Mouse (Mus musculus): ENCODE measurements at regions not wholly inside any gene's neighbourhood (a gene's known extent, or its start where the extent isn't known, plus 50 kb on each side); places are given as distances from the start of the nearest gene placed in this dataset.

DNA sequence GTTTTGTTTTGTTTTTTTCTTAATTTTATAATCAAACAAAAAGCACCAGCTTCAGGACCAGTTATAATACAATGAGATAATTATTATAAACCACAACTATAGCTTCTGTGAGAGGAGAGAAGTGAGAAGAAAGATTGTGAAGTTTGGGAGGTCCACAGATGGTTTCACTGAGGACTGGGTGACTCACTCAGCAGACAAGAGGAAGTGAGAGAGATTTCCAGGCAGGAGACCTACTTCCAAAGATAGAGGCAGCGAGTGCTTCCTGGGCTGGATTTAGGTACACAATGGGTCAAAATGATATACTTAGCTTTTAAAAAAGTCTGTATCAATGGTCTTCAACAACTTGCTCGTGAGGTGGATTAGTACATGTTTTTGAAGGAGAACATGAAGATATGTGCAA lies 152.6 kb downstream of the Etv1 start:
- Histone ChIP-seq H3K4me3 (replicated peaks in 1 of 3; ENCODE audit: low read depth in 2 of 3, low read length in 2 of 3, poor library complexity in 1 of 3) (no peak overlapping the region), H3K27me3 (replicated peaks) (no peaks in the 10 kb centered on the region), H3K9me3 (replicated peaks; ENCODE audit: low read length) (no peaks in the 10 kb centered on the region), H3K4me1 (ENCODE audit: control insufficient read depth in 1 of 2, insufficient read depth in 2 of 2) (peaks cover 2 to 26% of the 10 kb centered on the region in 2 experiments; a peak in 2 of 4 replicates), H3K9ac (ENCODE audit: insufficient read depth, low read depth) (no peak overlapping the region), H3K27ac (ENCODE audit: insufficient read depth, low read depth) (no peak overlapping the region), H3K79me2 (replicated peaks; ENCODE audit: control insufficient read depth, extremely low read depth, insufficient read depth, poor library complexity, severe bottlenecking) (no peaks in the 10 kb centered on the region), H3K4me2 (ENCODE audit: insufficient read depth, low read depth, poor library complexity, severe bottlenecking) (no peak overlapping the region), H3K36me3 (replicated peaks in 1 of 2; ENCODE audit: control insufficient read depth in 1 of 2, insufficient read depth in 1 of 2, low read length in 1 of 2) (no peaks in the 10 kb centered on the region)
- in situ Hi-C loops (cut with MboI; ENCODE audit: low pct_ligation_motif_present, low pct_unique_long_range_greater_than_20kb, low sequenced_read_pairs) (no loop called here), dilution Hi-C loops (cut with MboI; ENCODE audit: extremely low pct_ligation_motif_present, extremely low pct_unique_long_range_greater_than_20kb, low sequenced_read_pairs) (no loop called here)
- DNase-seq (ENCODE audit: extremely low read depth) = no peak
- TF ChIP-seq EP300 (IDR thresholded peaks at IDR 0.05; ENCODE audit: low read length) (peak; percentile 29; the same call in 1 of the 2 replicates), SMC3 (IDR thresholded peaks at IDR 0.05; ENCODE audit: low read depth, low read length) (no peak)

DNA sequence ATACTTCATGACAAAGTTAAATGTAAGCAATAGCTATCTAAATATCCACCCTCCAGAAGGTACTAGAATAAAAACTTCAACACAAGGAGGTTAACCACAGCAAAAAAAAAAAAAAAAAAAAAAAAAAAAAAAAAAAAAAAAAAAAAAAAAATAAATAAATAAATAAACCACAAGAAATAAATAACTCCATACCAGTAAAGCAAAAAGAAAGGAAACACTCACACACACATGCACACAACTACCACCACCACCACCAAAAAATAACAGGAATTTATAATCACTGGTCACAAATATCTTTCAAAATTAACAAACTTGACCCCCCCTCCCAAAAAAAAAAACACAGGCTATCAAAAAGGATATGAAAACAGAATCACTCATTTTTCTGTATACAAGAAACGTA lies 180.4 kb downstream of the Etv1 start:
- Histone ChIP-seq H3K9ac (ENCODE audit: insufficient read depth, low read depth) (no peak overlapping the region), H3K79me2 (replicated peaks; ENCODE audit: control insufficient read depth, extremely low read depth, insufficient read depth, poor library complexity, severe bottlenecking) (no peaks in the 10 kb centered on the region), H3K4me3 (replicated peaks in 1 of 3; ENCODE audit: low read depth in 2 of 3, low read length in 2 of 3, poor library complexity in 1 of 3) (no peak overlapping the region), H3K36me3 (replicated peaks in 1 of 2; ENCODE audit: control insufficient read depth in 1 of 2, insufficient read depth in 1 of 2, low read length in 1 of 2) (no peaks in the 10 kb centered on the region), H3K4me1 (ENCODE audit: control insufficient read depth in 1 of 2, insufficient read depth in 2 of 2) (peaks cover 11 to 29% of the 10 kb centered on the region in 2 experiments; a peak in 3 of 4 replicates), H3K4me2 (ENCODE audit: insufficient read depth, low read depth, poor library complexity, severe bottlenecking) (no peak overlapping the region), H3K27me3 (replicated peaks) (no peaks in the 10 kb centered on the region), H3K9me3 (replicated peaks; ENCODE audit: low read length) (no peaks in the 10 kb centered on the region), H3K27ac (ENCODE audit: insufficient read depth, low read depth) (no peak overlapping the region)
- DNase-seq (ENCODE audit: extremely low read depth) = no peak
- TF ChIP-seq POLR2A (IDR thresholded peaks at IDR 0.05; ENCODE audit: low read depth, low read length) (no peak), ZNF384 (IDR thresholded peaks at IDR 0.05; ENCODE audit: low read depth, low read length) (peak; percentile 94)
- in situ Hi-C loops (cut with MboI; ENCODE audit: low pct_ligation_motif_present, low pct_unique_long_range_greater_than_20kb, low sequenced_read_pairs) (no loop called here), dilution Hi-C loops (cut with MboI; ENCODE audit: extremely low pct_ligation_motif_present, extremely low pct_unique_long_range_greater_than_20kb, low sequenced_read_pairs) (no loop called here)

DNA sequence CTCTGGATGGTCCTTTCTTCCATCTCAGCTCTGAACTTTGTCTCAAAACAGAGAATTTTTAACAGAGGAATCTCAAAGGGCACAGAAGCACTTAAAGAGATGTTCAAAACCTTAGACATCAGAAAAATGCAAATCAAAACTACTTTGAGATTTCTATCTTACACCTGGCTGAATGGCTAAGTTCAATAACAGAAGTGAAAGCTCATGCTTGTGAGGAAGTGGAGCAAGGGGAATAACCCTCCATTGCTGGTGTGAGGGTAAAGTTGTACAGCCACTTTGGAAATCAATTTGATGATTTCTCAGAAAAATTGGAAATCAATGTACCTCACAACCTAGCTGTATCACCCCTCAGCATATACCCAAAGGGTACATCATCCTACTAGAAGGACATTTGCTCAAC lies 183.1 kb downstream of the Etv1 start:
- no peak overlapping the region for H3K4me3 ChIP-seq (replicated peaks in 1 of 3; ENCODE audit: low read depth in 2 of 3, low read length in 2 of 3, poor library complexity in 1 of 3)
- no peaks in the 10 kb centered on the region for H3K36me3 ChIP-seq (replicated peaks in 1 of 2; ENCODE audit: control insufficient read depth in 1 of 2, insufficient read depth in 1 of 2, low read length in 1 of 2)
- H3K27me3 ChIP-seq (replicated peaks) = no peaks in the 10 kb centered on the region
- no peaks in the 10 kb centered on the region for H3K79me2 ChIP-seq (replicated peaks; ENCODE audit: control insufficient read depth, extremely low read depth, insufficient read depth, poor library complexity, severe bottlenecking)
- in situ Hi-C loops (cut with MboI; ENCODE audit: low pct_ligation_motif_present, low pct_unique_long_range_greater_than_20kb, low sequenced_read_pairs) (no loop called here), dilution Hi-C loops (cut with MboI; ENCODE audit: extremely low pct_ligation_motif_present, extremely low pct_unique_long_range_greater_than_20kb, low sequenced_read_pairs) (no loop called here)
- peak overlapping the region; percentile 94 for H3K27ac ChIP-seq (ENCODE audit: insufficient read depth, low read depth)
- TF ChIP-seq MEF2A (IDR thresholded peaks at IDR 0.05; ENCODE audit: borderline replicate concordance, low read depth, low read length) (peak; percentile 86), BHLHE40 (IDR thresholded peaks at IDR 0.05; ENCODE audit: low read depth, low read length) (peak; percentile 69; the same call in 1 of the 2 replicates), CHD2 (IDR thresholded peaks at IDR 0.05; ENCODE audit: low read length) (peak; percentile 43; the same call in 1 of the 2 replicates), JUND (conservative IDR thresholded peaks at IDR 0.05; ENCODE audit: low read depth, low read length) (0 out of 2 replicates have a peak, but pooled peaks have one; percentile 35), ETS1 (conservative IDR thresholded peaks at IDR 0.05; ENCODE audit: low read depth, low read length) (peak; percentile 48; the same call in 1 of the 2 replicates), EP300 (IDR thresholded peaks at IDR 0.05; ENCODE audit: low read length) (peak; percentile 98), SMC3 (IDR thresholded peaks at IDR 0.05; ENCODE audit: low read depth, low read length) (no peak), TCF12 (IDR thresholded peaks at IDR 0.05; ENCODE audit: low read depth, low read length) (peak; percentile 86), MAFK (IDR thresholded peaks at IDR 0.05; ENCODE audit: insufficient replicate concordance, low read length) (peak; percentile 60; the same call in 1 of the 2 replicates), ZMIZ1 (IDR thresholded peaks at IDR 0.05; ENCODE audit: low read depth, low read length) (0 out of 2 replicates have a peak, but pooled peaks have one; percentile 45), RCOR1 (conservative IDR thresholded peaks at IDR 0.05; ENCODE audit: low read depth, low read length) (no peak), IRF4 (IDR thresholded peaks at IDR 0.05; ENCODE audit: low read depth, low read length) (peak; percentile 95), SIN3A (IDR thresholded peaks at IDR 0.05; ENCODE audit: low read length) (peak; percentile 38; the same call in 1 of the 2 replicates), NELFE (IDR thresholded peaks at IDR 0.05; ENCODE audit: low read depth, low read length) (0 out of 2 replicates have a peak, but pooled peaks have one; percentile 13), CTCF (conservative IDR thresholded peaks at IDR 0.05 in 1 of 2, IDR thresholded peaks at IDR 0.05 in 1 of 2; ENCODE audit: low read depth in 2 of 2, low read length in 2 of 2) (no peak)
- peak overlapping the region; percentile 71 for H3K4me2 ChIP-seq (ENCODE audit: insufficient read depth, low read depth, poor library complexity, severe bottlenecking)
- no peaks in the 10 kb centered on the region for H3K9me3 ChIP-seq (replicated peaks; ENCODE audit: low read length)
- H3K4me1 ChIP-seq (ENCODE audit: control insufficient read depth in 1 of 2, insufficient read depth in 2 of 2) = peaks cover 11 to 29% of the 10 kb centered on the region in 2 experiments; a peak in 3 of 4 replicates
- H3K9ac ChIP-seq (ENCODE audit: insufficient read depth, low read depth) = peak overlapping the region; percentile 33; the same call in 1 of the 2 replicates
- DNase-seq (ENCODE audit: extremely low read depth) = peak; percentile 72
